Mouse (Mus musculus): ENCODE measurements around the gene Oasl1.

DNA sequence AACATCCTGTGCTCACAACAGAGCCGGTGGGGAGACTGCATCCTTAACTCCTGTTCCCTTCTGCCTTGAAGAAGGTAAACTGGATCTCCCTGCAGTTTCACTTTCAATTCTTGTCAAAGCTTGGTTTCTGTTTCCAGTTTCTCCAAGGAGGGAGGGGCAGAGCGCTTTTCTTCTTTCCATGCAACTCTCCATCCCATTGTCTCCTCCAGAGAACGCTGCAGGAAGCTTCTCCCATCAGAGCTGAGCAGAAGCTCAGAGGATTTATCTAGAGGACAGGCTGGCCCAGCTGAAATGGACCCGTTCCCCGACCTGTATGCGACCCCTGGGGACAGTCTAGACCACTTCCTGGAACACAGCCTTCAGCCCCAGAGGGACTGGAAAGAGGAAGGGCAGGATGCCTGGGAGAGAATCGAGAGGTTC is 25.7 kb upstream of the Oasl1 start:
- TF ChIP-seq CTCF (IDR thresholded peaks at IDR 0.05; ENCODE audit: low read depth, low read length) (no peak), POLR2A (IDR thresholded peaks at IDR 0.05; ENCODE audit: extremely low read depth, insufficient read depth, low read length) (no peak)

All from liver, adult 2 months (tissue).